Mouse (Mus musculus): ENCODE results near the gene Gbx2. TPM values are rescaled to one million over a fixed set of nuclear protein-coding genes. Genes with fewer than 3 reads are reported as not detected.

Gbx2 gene
- polyA plus RNA-seq, 1 experiment from 2014 or later = 0.18 TPM

DNA sequence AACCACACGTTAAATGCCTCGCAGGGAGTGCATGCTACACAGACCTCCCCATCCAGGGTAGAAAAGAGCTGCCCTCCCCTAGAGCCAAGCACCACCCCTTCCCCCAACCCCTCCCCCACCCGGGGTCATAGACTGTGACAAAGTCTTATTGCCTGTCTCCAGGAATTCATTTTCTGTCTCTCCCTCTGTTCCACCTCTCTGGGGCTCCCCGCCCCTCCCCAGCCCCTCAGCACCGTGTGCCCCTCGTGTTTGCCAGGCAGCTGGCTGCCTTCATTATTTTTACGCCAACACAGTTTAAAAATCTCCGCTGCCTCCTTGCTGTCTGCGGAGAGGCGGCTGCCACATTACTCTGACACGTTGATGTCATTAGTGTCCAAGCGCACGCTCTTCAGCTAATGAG is 31.1 kb upstream of the Gbx2 start:
- no peak overlapping the region for H3K4me3 ChIP-seq
- 23% methylated on average over 13 of the region's 13 CpGs for WGBS
- H3K36me3 ChIP-seq = no peaks in the 10 kb centered on the region
- peak overlapping the region; percentile 44 for H3K4me2 ChIP-seq
- no peaks in the 10 kb centered on the region for H3K9me3 ChIP-seq (replicated peaks)
- no peak overlapping the region for H3K27ac ChIP-seq (ENCODE audit: poor library complexity, severe bottlenecking)
- no peaks in the 10 kb centered on the region for H3K4me1 ChIP-seq (replicated peaks)
- H3K27me3 ChIP-seq (replicated peaks) = peaks cover 52% of the 10 kb centered on the region
- H3K9ac ChIP-seq = no peak overlapping the region
- ATAC-seq (ENCODE audit: insufficient number of reproducible peaks, low FRiP score) = no peak

DNA sequence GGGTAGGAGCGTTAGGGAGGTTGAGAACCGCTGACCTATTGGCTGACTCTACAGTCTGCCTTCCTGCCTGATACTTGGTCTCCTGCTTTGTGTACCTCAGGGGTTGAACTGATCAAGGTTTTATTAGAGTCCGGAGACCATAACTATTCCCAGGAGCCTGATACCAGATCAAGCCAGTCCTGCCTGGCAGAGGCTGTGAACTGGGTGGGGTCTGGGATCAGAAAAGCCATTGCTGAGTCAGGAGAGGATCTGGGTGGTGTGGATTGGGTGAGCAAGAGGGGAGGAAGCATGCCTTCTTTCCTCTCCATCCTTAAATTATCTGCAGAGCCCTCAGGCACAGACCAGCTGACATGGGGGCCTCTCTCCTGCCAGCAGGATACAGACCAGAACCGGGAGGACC is 28.4 kb upstream of the Gbx2 start:
- Histone ChIP-seq H3K4me3 (no peak overlapping the region), H3K4me2 (no peak overlapping the region), H3K9ac (no peak overlapping the region), H3K9me3 (replicated peaks) (no peaks in the 10 kb centered on the region), H3K27ac (ENCODE audit: poor library complexity, severe bottlenecking) (no peak overlapping the region), H3K27me3 (replicated peaks) (peaks cover 36% of the 10 kb centered on the region), H3K4me1 (replicated peaks) (no peaks in the 10 kb centered on the region), H3K36me3 (no peaks in the 10 kb centered on the region)
- WGBS = 69% methylated on average over 4 of the region's 4 CpGs
- no peak for ATAC-seq (ENCODE audit: insufficient number of reproducible peaks, low FRiP score)

DNA sequence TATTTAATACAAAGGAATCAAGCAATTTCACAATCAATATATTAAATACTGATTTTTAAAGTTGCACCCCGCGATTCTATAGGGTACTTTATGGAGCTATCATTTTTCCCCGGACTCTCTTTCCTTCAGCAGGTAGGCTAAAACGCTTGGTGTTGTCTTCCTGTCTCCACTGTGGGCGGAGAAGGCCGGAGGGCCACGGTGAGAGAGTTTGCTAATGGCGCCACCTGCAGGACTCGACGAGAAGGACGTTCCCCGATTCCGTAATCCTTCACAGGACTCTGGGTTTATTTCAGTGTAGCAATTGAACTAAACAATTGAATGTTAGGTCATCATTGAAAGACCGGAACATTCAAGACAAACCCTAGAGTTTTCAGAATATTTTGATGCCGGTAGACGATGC is 12.2 kb upstream of the Gbx2 start:
- Histone ChIP-seq H3K4me1 (replicated peaks) (peaks cover 8% of the 10 kb centered on the region), H3K9me3 (replicated peaks) (no peaks in the 10 kb centered on the region), H3K27ac (ENCODE audit: poor library complexity, severe bottlenecking) (no peak overlapping the region), H3K36me3 (no peaks in the 10 kb centered on the region), H3K9ac (no peak overlapping the region), H3K27me3 (replicated peaks) (peaks cover 75% of the 10 kb centered on the region), H3K4me3 (no peak overlapping the region), H3K4me2 (no peak overlapping the region)
- WGBS = 2% methylated on average over 16 of the region's 16 CpGs
- ATAC-seq (ENCODE audit: insufficient number of reproducible peaks, low FRiP score) = no peak

DNA sequence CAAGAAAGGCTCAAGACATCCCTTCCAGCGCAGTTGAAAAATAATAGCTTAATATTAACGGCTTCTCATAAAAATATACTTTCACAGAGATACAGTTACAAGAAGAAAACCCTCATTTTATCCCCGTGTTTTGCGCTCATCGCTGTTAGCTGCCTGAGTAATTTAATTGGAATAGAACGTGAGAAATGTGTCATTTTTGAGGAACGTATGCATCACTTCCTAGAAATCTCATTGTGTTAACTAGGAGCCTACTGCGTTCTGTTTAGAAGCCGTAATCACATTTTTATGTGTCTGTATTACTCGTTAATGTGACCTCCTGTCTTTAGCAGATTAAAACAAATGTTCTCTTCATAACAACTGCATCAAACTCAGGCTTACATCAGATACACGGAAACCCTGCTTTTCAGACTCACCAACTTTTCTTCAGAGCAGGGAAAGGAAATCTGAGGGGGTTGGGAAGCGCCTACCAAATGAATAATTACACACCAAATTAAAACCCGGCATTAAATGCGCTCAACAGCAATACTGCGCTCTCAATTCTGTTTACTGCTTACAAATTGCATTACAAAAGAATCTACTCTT is 11.5 kb upstream of the Gbx2 start:
- Histone ChIP-seq H3K9ac (no peak overlapping the region), H3K36me3 (no peaks in the 10 kb centered on the region), H3K4me1 (replicated peaks) (peaks cover 8% of the 10 kb centered on the region), H3K4me2 (peak overlapping the region; percentile 67), H3K4me3 (peak overlapping the region; percentile 36; the same call in 1 of the 2 replicates), H3K27ac (ENCODE audit: poor library complexity, severe bottlenecking) (no peak overlapping the region), H3K9me3 (replicated peaks) (no peaks in the 10 kb centered on the region), H3K27me3 (replicated peaks) (peaks cover 76% of the 10 kb centered on the region)
- 4% methylated on average over 15 of the region's 15 CpGs for WGBS
- ATAC-seq (ENCODE audit: insufficient number of reproducible peaks, low FRiP score) = no peak

DNA sequence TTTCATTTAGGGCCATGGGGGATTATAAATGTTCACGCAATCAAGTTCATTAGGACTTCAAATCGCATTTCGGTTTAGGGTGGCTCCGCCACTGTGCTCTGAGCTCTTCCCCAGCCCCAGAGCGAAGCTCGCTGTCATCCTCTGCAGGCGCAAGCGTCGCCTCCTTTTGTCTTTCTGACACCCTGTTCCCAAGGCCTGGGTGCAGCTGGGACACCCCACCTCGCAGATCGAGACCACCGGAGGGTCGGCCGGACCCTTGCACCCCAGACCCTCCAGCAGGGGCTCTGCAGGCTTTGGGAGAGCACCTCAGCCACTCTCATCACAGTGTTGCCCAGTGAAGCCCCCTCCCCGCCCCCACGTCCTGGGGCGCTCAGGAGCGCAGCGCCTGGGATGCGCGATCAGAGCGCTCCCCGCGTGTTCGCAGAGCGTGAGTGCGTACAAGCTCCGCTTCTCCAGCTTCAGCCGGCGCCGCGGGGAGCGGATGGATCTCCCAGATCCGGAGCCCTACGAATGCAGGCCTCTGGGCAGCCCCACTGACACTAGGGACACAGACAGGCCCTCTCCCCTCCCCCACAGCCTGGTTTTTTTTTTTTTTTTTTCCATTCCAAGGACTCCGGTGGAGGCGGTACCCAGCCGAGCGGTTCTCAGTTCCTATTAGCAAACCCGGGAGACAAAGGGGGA is 10.9 kb upstream of the Gbx2 start:
- Histone ChIP-seq H3K9me3 (replicated peaks) (no peaks in the 10 kb centered on the region), H3K4me2 (peak overlapping the region; percentile 67), H3K4me3 (peak overlapping the region; percentile 36), H3K27me3 (replicated peaks) (peaks cover 77% of the 10 kb centered on the region), H3K4me1 (replicated peaks) (peaks cover 8% of the 10 kb centered on the region), H3K9ac (peak overlapping the region; percentile 37), H3K36me3 (no peaks in the 10 kb centered on the region), H3K27ac (ENCODE audit: poor library complexity, severe bottlenecking) (no peak overlapping the region)
- no peak for ATAC-seq (ENCODE audit: insufficient number of reproducible peaks, low FRiP score)
- WGBS = under 1% methylated on average over 40 of the region's 40 CpGs

DNA sequence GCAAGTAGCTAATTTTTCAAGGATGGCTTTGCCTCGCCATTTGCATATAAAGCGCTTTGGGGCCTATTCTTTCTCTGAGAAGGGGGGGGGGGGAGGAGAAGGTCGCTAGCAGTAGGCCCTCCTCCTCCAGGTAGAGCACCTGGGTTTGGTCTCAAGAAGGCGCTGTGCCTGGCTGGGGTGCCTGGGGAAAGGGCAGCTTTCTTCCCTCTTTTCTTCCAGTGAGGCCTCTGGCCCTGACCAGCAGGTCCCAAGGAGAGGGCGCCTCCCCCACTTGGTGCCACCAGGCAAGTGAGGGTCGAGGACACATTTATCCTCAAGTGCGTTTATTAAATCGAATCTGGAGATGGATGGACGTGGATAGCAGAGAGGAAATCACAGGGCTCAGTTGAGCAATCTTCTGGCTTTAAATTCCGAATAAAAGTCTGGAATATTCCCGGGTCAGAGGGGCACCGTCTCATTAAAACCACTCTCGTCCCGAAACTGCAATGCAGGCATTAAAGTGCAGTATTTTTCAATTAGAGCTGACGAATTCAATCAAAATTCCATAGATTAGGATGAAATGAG is 10.1 kb upstream of the Gbx2 start:
- Histone ChIP-seq H3K9me3 (replicated peaks) (no peaks in the 10 kb centered on the region), H3K27ac (ENCODE audit: poor library complexity, severe bottlenecking) (no peak overlapping the region), H3K27me3 (replicated peaks) (peaks cover 80% of the 10 kb centered on the region), H3K4me1 (replicated peaks) (peaks cover 8% of the 10 kb centered on the region), H3K9ac (no peak overlapping the region), H3K36me3 (no peaks in the 10 kb centered on the region), H3K4me3 (no peak overlapping the region; the same call in 1 of the 2 replicates), H3K4me2 (peak overlapping the region; percentile 67)
- 19% methylated on average over 15 of the region's 15 CpGs for WGBS
- ATAC-seq (ENCODE audit: insufficient number of reproducible peaks, low FRiP score) = no peak

DNA sequence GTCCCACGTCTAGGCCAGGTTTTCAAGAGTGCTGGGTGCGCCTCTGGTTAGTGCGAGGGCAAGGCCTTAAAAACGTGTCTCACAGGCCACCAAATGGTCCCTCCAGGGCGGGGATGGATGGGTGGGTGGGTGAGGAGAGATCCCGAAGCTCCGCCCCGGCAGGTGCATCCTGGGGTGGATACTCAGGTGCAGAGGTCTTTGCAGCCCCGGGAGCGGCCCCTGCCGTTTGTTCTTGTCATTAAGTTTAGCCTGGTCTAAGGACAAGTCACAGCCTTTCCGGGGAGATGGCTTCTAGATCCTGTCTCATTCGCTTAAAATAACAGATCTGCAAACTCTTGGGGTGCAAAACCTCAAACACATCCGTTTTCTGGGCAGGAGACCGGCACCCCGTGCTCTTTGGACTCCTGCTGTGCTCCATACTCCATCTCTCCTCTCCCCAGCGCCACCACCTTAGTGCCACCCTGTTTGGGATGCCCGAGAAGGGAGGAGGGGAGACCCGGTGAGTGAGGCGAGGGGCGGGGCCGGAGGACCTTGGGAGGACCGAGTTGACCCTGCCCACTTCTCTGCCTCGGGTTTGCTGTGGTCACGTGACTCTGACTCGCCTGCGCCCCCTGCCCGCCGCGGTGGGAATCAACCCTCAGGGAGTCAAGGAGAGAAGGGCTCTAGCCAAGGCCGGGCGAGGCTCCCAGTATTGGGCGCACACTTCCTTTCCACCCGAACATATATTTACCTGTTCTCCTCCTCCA is 9.2 kb upstream of the Gbx2 start:
- Histone ChIP-seq H3K9me3 (replicated peaks) (no peaks in the 10 kb centered on the region), H3K4me1 (replicated peaks) (peaks cover 8% of the 10 kb centered on the region), H3K9ac (no peak overlapping the region), H3K4me3 (peak overlapping the region; percentile 24), H3K36me3 (no peaks in the 10 kb centered on the region), H3K27ac (ENCODE audit: poor library complexity, severe bottlenecking) (no peak overlapping the region), H3K4me2 (peak overlapping the region; percentile 37; the same call in 1 of the 2 replicates), H3K27me3 (replicated peaks) (peaks cover 80% of the 10 kb centered on the region)
- WGBS = 5% methylated on average over 33 of the region's 34 CpGs
- peak; percentile 16; the same call in 1 of the 2 replicates for ATAC-seq (ENCODE audit: insufficient number of reproducible peaks, low FRiP score)

DNA sequence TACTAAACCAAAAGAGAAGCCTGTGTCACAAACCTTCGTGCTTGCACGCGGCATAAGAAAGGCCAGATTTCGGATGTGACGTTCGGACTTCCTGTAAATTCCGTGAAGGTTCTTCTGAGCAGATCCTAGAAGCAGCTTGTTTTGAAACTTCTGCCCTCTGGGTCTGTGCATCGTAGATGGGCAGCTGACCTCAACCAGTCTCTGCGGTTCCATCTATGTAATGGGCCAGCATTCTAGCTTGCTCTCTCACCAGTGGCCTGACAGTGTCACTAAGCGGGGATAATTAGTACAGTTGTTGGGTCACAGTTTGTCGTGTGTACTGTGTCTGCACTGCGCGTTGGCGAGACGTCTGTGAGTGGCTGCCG is 8.6 kb upstream of the Gbx2 start:
- 27% methylated on average over 16 of the region's 16 CpGs for WGBS
- peaks cover 81% of the 10 kb centered on the region for H3K27me3 ChIP-seq (replicated peaks)
- H3K4me2 ChIP-seq = no peak overlapping the region
- H3K9me3 ChIP-seq (replicated peaks) = no peaks in the 10 kb centered on the region
- peaks cover 8% of the 10 kb centered on the region for H3K4me1 ChIP-seq (replicated peaks)
- no peaks in the 10 kb centered on the region for H3K36me3 ChIP-seq
- H3K9ac ChIP-seq = no peak overlapping the region
- H3K4me3 ChIP-seq = no peak overlapping the region
- H3K27ac ChIP-seq (ENCODE audit: poor library complexity, severe bottlenecking) = no peak overlapping the region
- no peak for ATAC-seq (ENCODE audit: insufficient number of reproducible peaks, low FRiP score)

DNA sequence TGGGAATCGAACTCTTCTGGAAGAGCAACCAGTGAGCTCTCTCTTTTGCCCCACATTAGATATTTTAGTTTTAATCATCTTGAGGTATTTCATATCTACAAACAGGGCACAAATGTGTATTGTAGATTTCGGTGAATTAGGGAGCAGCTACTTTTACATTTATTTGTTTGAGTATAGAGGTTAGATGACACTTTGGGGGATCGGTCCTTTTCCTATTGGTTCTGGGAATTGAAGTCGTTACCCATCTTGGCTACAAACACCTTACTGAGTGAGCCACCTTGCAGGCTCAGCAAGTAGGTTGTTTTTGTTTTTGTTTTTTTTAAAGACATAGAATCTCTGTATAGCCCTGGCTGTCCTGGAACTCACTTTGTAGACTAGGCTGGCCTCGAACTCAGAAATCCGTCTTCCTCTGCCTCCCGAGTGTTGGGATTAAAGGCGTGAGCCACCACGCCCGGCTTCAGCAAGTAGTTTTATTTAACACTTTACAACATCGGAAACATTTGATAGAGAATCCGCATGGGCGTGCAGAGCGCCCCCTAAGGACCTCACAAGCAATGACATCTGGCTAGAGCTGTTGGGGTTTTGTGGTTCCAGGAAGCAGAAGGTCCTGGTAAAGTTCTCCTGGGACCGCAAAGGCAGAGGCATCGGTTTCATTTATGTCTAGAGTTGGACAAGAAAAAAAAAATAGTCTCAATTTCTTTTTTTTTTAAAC is 8.1 kb upstream of the Gbx2 start:
- Histone ChIP-seq H3K9ac (no peak overlapping the region), H3K4me2 (no peak overlapping the region), H3K9me3 (replicated peaks) (no peaks in the 10 kb centered on the region), H3K4me3 (no peak overlapping the region), H3K4me1 (replicated peaks) (peaks cover 8% of the 10 kb centered on the region), H3K27me3 (replicated peaks) (peaks cover 80% of the 10 kb centered on the region), H3K36me3 (no peaks in the 10 kb centered on the region), H3K27ac (ENCODE audit: poor library complexity, severe bottlenecking) (no peak overlapping the region)
- 23% methylated on average over 16 of the region's 16 CpGs for WGBS
- no peak for ATAC-seq (ENCODE audit: insufficient number of reproducible peaks, low FRiP score)

DNA sequence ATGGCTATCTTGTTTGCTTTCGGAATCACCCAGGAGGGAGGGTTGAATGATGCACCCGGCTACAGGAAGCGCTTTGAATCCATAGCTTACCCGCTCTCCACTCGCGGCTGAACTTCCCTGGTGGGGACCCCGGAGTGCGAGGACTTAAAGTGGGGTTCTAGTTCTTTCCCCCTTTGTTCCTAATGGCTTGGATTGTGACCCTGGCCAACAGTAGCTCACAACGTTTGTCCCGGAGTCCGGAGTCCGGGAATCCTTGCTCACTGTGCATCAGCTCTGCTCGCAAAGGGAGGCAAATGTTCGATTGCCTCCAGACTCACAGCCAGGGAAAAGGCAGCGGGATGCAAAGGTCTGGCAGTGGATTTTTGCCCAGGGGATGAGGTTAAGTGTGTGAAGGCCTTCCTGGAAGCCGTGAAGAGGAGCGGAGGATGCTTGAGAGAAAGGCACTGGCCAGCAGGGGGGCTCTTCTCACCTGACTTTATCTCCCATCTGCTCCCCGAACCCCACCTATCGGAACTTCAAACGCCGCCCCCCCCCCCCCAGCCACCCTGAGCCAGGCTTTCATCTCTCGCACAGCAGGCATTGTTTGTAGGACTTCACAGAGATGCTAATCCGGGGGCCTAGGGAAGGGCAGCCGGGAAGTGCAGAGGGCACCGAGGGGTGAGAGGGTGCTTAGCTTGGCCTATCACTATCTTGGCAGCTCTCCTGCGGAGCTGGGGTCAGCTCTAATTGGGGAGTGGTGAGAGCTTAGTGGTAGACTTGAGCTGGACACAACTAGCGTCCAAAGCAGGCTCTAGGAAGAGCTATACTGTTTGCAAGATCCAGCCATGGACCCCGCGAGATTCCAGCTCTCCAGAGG is 4.7 kb upstream of the Gbx2 start:
- Histone ChIP-seq H3K9ac (no peak overlapping the region), H3K4me3 (no peak overlapping the region), H3K27ac (ENCODE audit: poor library complexity, severe bottlenecking) (no peak overlapping the region), H3K9me3 (replicated peaks) (no peaks in the 10 kb centered on the region), H3K27me3 (replicated peaks) (peaks cover 90% of the 10 kb centered on the region), H3K36me3 (no peaks in the 10 kb centered on the region), H3K4me1 (replicated peaks) (peaks cover 13% of the 10 kb centered on the region), H3K4me2 (no peak overlapping the region)
- no peak for ATAC-seq (ENCODE audit: insufficient number of reproducible peaks, low FRiP score)
- WGBS = 3% methylated on average over 29 of the region's 29 CpGs

Data from heart, embryonic 12.5 days (tissue).